Mouse (Mus musculus): Measurements from ENCODE around the gene Cep57l1.
A peak's percentile ranks its signal among the peaks of the same experiment; 100 is the strongest.

The Cep57l1 gene

GRCm38 (mm10) chr10:41735398-41735797, 74.3 kb downstream of the Cep57l1 start:
- no peak for DNase-seq

DNA sequence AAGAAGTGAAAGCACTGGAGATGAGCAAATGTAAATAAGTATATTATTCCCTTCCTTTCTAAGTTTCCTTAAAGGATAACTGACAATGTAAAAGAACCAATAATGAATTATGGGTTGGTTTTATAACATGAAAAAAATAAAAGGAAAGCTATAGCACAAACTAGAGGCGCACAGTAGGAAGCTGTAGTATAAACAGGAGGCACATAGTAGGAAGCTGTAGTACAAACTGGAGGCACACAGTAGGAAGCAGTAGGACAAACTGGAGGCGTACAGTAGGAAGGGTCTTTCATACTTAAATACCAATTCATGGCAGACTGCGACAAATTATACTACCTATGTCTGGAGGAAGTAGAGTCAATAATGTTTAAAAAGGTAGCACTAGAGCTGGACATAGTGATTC, 76.5 kb downstream of the Cep57l1 start:
- no peak for DNase-seq

GRCm38 (mm10) chr10:41731932-41732331, 77.7 kb downstream of the Cep57l1 start:
- no peak for DNase-seq

DNA sequence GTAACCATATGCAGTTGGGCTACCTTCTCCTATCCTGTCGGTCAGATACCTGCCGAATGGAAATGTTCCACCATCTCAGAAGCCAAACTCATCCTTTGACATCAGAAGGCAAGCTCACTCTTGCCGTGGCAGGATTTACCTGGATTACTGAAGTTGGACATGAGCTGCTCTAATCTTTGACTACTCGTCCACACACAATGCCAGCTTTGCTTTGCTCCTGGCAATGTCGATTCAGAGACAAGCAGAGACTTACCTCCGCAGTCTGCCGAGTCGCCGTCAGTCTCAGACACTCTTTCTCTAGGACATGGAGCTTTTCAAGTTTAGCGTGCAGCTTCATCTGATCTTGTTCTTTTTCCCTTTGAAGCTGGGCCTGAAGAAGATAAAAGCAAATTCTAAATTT, 78.9 kb downstream of the Cep57l1 start:
- DNase-seq: no peak

- no peak for DNase-seq
Measured at GRCm38 (mm10) chr10:41726215-41726614, 83.5 kb downstream of the Cep57l1 start.

DNA sequence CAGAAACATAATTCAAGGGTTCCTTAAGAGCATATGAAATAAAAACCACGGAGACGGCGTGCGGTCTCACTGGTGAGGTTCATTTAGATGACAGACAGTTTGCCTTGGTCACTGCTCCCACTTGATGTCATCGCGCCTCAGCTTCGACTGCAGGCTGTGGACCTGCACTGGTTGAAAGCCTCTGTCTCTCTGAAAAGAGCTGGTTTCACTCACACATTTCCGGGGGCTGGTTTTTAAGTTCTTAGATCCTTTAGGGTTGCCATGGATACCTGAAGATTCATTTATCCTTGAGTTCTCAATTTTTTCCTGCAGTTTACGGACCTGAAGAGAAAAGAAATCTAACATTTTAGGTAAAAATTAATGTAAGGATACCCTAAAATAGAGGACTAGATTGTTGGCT, 90.1 kb downstream of the Cep57l1 start:
- DNase-seq: no peak

GRCm38 (mm10) chr10:41716029-41716897, 93.4 kb downstream of the Cep57l1 start, which contains the start of gene Ccdc162:
Gene Ccdc162, minus strand, starts transcription at chr10:41716634.
- no peak for DNase-seq

- DNase-seq: no peak
Measured at GRCm38 (mm10) chr10:41715557-41715956, 94.1 kb downstream of the Cep57l1 start.

- no peak for DNase-seq
Measured at GRCm38 (mm10) chr10:41711467-41711866, 98.2 kb downstream of the Cep57l1 start.

DNA sequence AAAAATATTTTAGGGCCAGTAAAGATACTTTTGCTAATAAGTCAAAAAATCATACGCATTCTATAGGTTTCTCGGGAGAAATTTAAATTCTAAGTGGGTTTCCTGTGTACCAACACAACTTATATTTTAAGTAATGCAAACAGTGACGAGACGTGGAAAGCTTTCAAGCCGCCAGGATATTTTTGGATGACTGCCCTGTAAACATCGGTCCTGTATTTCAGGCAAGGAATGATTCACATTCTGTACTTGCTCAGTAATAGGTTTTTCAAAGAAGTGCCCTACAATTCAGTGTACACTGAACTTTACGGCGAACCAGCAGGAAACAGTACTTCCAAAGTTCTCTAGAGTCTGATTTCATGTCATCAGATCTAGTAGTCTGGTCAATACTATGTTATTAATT, 98.9 kb downstream of the Cep57l1 start:
- DNase-seq: no peak

- DNase-seq: no peak
Measured at GRCm38 (mm10) chr10:41709341-41709740, 100.3 kb downstream of the Cep57l1 start.

- no peak for DNase-seq
Measured at GRCm38 (mm10) chr10:41699669-41700068, 110.0 kb downstream of the Cep57l1 start.

DNA sequence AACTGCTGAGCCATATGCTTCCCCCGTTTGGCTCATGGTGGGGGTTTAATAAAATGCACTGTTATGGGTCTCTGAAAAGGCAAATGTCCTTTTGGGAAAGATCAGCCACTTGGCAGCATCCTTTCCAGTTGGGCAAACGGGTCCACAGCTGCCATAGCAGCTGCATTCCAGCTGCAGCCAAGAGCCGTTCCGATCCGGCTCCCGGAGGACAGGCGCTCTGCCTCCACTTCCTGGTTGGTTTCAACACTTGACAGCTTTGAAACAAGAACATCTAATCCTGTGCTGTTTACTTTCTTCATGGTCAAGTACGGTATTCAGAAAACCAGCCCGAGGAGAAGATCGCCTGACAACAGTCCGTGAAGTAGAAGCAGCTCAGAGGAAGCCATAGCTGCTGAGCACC, 112.6 kb downstream of the Cep57l1 start:
- DNase-seq: no peak

DNA sequence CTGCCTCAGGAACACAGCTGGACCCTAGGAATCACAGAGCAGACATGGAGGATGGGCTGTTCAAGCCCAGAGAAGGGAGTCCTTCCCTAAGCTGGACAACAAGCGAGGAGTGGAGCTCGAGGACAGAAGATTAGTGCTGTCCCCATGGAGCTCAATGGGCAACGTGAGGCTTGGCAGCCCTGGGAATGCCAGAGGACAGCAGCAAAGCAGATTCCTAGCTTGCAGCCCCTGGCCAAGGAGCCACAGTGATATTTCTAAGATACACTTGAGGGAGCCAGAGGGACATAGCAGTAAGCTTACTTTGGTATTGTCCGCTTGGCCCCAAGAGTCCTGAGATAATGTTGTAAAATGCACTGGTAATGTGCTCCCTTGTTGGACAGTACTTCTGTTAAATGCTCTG, 118.7 kb downstream of the Cep57l1 start:
- DNase-seq: no peak

DNA sequence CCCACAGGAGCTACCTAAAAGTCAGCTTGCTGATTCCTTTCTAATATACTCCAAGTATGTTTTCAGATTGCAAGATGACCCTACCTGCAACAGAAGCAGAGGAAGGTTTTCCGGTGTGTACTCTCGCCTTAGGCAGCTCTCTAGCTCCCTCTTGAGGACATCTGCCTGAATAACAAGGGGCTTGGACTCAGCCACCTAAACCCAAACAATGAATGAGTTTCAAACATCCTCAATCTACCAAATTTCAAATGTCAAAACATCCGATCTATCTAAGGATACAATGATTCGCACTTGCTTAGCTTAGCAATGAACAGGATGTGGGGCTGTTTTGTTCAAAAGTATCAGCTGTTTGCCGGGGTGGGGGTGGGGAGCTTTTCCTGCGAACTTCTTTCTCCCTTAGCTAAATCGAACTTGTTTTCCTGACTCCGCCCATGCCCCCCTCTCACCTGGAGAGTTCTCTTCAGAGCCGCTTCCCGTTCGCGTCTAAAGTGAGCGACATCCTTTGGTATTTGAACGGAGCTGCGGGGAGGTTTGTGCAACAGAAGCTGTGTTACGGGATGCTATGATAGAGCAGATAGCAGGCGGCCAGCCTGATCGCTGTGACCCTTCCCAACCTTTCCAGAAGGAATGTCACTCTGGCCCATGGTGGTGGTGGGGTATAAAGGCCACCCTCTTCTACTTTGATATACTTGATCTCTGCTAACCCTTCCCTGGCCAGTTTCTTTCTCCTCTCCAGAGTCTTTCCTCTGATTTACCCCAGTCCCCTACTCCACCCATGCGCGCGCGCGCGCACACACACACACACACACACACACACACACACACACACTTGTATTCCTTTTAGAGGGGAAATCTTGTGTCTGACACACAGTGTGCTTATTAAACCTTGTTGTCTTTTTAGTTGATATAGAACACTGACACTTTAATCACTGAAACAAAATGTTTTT, 119.5 kb downstream of the Cep57l1 start:
- DNase-seq: peak; percentile 56

DNA sequence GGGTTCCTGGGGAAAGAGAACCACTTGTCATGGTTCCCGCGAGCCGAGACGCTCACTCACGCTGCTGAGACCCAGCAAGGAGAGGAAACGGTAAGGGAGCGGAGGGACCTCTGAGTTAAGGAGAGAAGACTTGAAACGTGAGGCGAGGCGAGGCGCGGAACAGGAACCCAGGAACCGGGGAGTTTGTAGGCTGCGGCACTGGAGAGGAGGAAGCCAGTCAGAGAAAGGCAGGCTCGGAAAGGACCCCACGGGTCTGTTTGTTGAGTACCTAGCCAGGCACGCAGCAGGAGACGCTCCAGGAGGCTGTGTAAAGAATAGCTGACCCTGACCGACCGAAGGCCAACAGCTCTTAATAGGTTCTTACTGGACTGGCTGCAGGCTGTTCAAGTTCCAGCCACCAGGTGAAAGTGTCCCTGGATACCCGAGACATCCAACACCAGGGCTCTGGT, 125.1 kb downstream of the Cep57l1 start:
- DNase-seq: no peak

DNA sequence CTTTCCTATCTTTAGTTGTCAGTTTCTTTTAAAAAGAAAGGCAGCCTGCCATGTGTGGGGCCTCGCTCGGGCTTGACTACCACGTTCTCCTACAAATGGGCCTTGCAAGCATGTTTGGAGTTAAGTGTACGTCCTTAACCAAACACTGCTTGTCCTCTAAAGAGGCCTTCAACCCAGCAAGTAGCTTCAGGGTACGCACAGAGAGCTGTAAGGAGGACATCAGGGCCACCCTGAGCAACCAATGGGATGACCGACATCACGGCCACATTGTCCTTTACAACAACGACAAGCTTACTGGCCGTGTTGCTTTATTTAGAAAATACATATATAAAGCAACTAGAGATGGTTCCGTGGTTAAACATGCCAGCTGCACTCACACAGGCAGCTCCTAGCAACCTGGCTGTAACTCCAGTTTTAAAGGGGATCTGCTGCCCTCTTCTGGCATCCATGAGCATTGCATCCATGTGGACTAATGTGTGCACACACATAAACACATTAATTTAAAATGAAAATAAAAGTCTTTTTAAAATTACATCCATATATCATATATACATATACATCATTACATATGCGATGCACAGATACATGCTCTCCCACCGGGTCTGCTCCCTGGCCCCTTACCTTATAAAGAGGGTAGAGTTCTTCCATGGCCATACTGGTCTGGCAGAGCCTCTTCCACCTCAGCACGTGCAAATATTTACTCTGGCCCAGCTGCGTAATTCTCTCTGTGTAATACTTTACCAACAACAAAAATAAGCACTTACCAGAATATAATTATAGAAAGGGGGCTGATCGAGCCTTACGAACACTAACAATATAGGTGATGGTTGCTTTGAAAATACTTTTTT, 126.9 kb downstream of the Cep57l1 start:
- peak; percentile 89 for DNase-seq

DNA sequence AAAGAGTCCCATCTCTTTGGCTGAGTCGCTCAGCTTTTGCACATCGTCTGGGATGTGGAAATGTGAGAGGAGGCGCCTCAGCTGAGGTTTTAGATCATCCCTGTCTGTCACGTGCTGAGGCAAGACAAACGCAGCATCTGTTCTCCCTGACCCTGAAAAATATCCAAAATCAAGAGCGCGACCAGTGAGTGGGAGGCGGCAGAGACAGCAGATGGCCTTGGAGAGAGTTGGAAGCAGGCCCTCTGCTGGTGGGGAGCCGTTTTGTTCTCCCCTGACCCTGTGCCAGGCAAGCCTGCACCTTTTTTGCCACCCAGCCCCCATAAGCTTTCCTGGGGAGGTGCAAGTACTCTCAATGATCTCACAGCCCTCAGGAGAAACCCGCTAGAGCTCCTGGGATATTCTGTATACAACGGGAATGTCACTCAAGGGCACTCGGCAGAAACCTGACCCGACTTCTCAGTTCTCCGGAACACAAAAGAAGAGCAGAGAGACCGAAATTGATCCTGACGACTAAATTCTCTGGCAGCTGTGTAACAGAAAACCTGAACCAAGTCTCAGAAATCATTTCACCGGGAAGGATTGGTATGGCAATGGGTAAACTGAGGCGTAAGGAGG, 130.8 kb downstream of the Cep57l1 start:
- peak; percentile 61 for DNase-seq

DNA sequence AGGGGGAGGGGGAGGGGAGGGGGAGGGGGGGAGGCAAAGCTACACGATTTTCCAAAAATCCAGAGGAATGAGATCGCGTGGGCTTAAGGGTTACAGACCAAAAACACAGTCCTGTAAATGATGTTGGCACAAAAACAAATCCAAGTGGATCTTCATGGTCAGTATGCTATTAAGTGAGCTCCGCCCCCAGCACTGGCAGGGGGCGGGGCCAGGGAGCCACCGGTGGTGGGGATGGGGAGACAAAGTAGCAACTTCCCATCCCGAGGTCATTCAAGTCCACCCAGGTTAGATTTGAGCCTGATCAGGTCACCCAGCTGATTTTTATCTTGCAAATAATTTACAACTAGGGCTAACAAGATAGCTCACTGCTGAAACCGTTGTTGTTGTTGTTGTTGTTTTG, 132.3 kb downstream of the Cep57l1 start:
- no peak for DNase-seq

- DNase-seq: no peak
Measured at GRCm38 (mm10) chr10:41676661-41677061, 133.0 kb downstream of the Cep57l1 start.

- no peak for DNase-seq
Measured at GRCm38 (mm10) chr10:41675842-41676571, 133.7 kb downstream of the Cep57l1 start.

All from right cerebral cortex, postnatal 4 days (tissue).